In genomic region chr6:89024101-89024650, GRCm38 (mm10) we compare ENCODE assay signal across 11 mouse cellular contexts.
DNase-seq lines count a peak whose midpoint lies in the region; ATAC-seq and TF ChIP-seq lines count a peak whose summit lies in the region.
"Had no signal": no experiment of that assay in that cellular context is flagged by ENCODE, and none has a peak within 500 bp of the region (broad histone marks: within the 10 kb centered on the region; RNA-seq: fewer than 3 reads in every experiment).

No protein-coding gene starts in this region.

- H3K36me3 ChIP-seq in lung, postnatal 0 days (ENCODE audit: insufficient read depth, low read length), result no peaks in the 10 kb centered on the region
- H3K36me3 ChIP-seq in forebrain, embryonic 12.5 days (replicated peaks), result no peaks in the 10 kb centered on the region
- H3K36me3 ChIP-seq in limb, embryonic 14.5 days (ENCODE audit: control insufficient read depth, insufficient read depth, low read length), result no peaks in the 10 kb centered on the region

- H3K27me3 ChIP-seq in lung, postnatal 0 days (replicated peaks; ENCODE audit: insufficient read depth, low read length), result no peaks in the 10 kb centered on the region
- H3K27me3 ChIP-seq in forebrain, embryonic 12.5 days, result peaks cover 91% of the 10 kb centered on the region
- H3K27me3 ChIP-seq in limb, embryonic 14.5 days (ENCODE audit: control insufficient read depth, insufficient read depth, low read length), result no peaks in the 10 kb centered on the region

- H3K27ac ChIP-seq in lung, postnatal 0 days (ENCODE audit: low read length), result no peak overlapping the region
- 0 out of 2 replicates have a peak overlapping the region, but pooled peaks have one; percentile 25 for H3K27ac ChIP-seq in forebrain, embryonic 12.5 days
- no peak overlapping the region for H3K27ac ChIP-seq in limb, embryonic 14.5 days (replicated peaks; ENCODE audit: low read depth, low read length)

- no peaks in the 10 kb centered on the region for H3K9me3 ChIP-seq in lung, postnatal 0 days (ENCODE audit: low read length)
- H3K9me3 ChIP-seq in forebrain, embryonic 12.5 days, result no peaks in the 10 kb centered on the region
- H3K9me3 ChIP-seq in limb, embryonic 14.5 days (ENCODE audit: control insufficient read depth, low read length), result no peaks in the 10 kb centered on the region
- H3K9me3 ChIP-seq: megakaryocyte, embryonic 14.5 days had no signal

- no peak for DNase-seq in lung, postnatal 0 days (ENCODE audit: low spot score)
- DNase-seq in lung, postnatal 4 days, result no peak
- peak; percentile 8 for DNase-seq in limb, embryonic 14.5 days (ENCODE audit: low spot score)
- DNase-seq in thymus, postnatal 0 days (ENCODE audit: low spot score), result peak; percentile 36
- no peak for DNase-seq in adrenal gland, postnatal 4 days (ENCODE audit: low spot score in 2 of 2)
- no peak for DNase-seq in right cerebral cortex, adult 2 months (ENCODE audit: low spot score in 2 of 2)
- DNase-seq in urinary bladder, postnatal 4 days (ENCODE audit: low spot score in 2 of 2), result no peak
- DNase-seq: cerebellum, adult 11 months; heart, postnatal 10 days had no signal

- ATAC-seq in lung, postnatal 0 days, result no peak
- ATAC-seq in forebrain, embryonic 12.5 days (ENCODE audit: low FRiP score), result peak; percentile 84
- ATAC-seq in limb, embryonic 14.5 days (ENCODE audit: low FRiP score, low read depth), result no peak

- TF ChIP-seq POLR2A in limb, embryonic 14.5 days (IDR thresholded peaks at IDR 0.05; ENCODE audit: borderline replicate concordance, extremely low read depth, insufficient read depth, insufficient read length), result no peak

- no peak for TF ChIP-seq EP300 in lung, postnatal 0 days (IDR thresholded peaks at IDR 0.05)

- WGBS in lung, postnatal 0 days, result 46% methylated on average over 11 of the region's 11 CpGs
- WGBS in forebrain, embryonic 12.5 days, result 6% methylated on average over 11 of the region's 11 CpGs
- WGBS in limb, embryonic 14.5 days, result 26% methylated on average over 11 of the region's 11 CpGs

- H3K4me2 ChIP-seq in lung, postnatal 0 days (replicated peaks; ENCODE audit: low read depth, low read length), result no peak overlapping the region
- no peak overlapping the region for H3K4me2 ChIP-seq in forebrain, embryonic 12.5 days
- H3K4me2 ChIP-seq in limb, embryonic 14.5 days (replicated peaks; ENCODE audit: low read depth, low read length, severe bottlenecking), result no peak overlapping the region

- TF ChIP-seq CTCF in lung, postnatal 0 days (IDR thresholded peaks at IDR 0.05), result peak; percentile 51

- H3K9ac ChIP-seq in lung, postnatal 0 days (replicated peaks; ENCODE audit: low read depth), result no peak overlapping the region
- H3K9ac ChIP-seq in forebrain, embryonic 12.5 days, result no peak overlapping the region
- H3K9ac ChIP-seq in limb, embryonic 14.5 days (ENCODE audit: low read depth, low read length, severe bottlenecking), result no peak overlapping the region

- no peaks in the 10 kb centered on the region for H3K4me1 ChIP-seq in lung, postnatal 0 days (ENCODE audit: insufficient read depth, low read depth, low read length)
- H3K4me1 ChIP-seq in forebrain, embryonic 12.5 days, result peaks cover 17% of the 10 kb centered on the region
- no peaks in the 10 kb centered on the region for H3K4me1 ChIP-seq in limb, embryonic 14.5 days (ENCODE audit: control insufficient read depth, insufficient read depth, low read length)
- H3K4me1 ChIP-seq: megakaryocyte, embryonic 14.5 days had no signal

- no peak overlapping the region for H3K4me3 ChIP-seq in lung, postnatal 0 days (ENCODE audit: low read depth, low read length)
- no peak overlapping the region for H3K4me3 ChIP-seq in forebrain, embryonic 12.5 days (replicated peaks)
- no peak overlapping the region for H3K4me3 ChIP-seq in limb, embryonic 14.5 days (replicated peaks; ENCODE audit: low read length)
- H3K4me3 ChIP-seq: megakaryocyte, embryonic 14.5 days had no signal

Comparison
In these comparisons a context has a peak if more than half of its experiments do, and no peak if none do; other contexts are left out.
1. DNase-seq: peak in limb, embryonic 14.5 days (single experiment) and thymus, postnatal 0 days (single experiment); none in lung, postnatal 0 days (single experiment), lung, postnatal 4 days (0 of 2), adrenal gland, postnatal 4 days (0 of 2), right cerebral cortex, adult 2 months (0 of 2) and urinary bladder, postnatal 4 days (0 of 2).